Mouse (Mus musculus) E14TG2a.4 (cell line): ENCODE measurements around the gene Igsf8.

ENCODE experiments used
- H3K27me3 ChIP-seq: 2 replicates; pipeline ENCODE4 v1.6.1; 2014; ENCODE audit warnings: low read length, control low read depth; ENCODE audit not compliant: insufficient read depth
- H3K36me3 ChIP-seq: 2 replicates; pipeline ENCODE4 v1.6.1; 2014; ENCODE audit warnings: low read length, control low read depth; ENCODE audit not compliant: insufficient read depth
- H3K4me1 ChIP-seq: replicated peaks from 2 replicates; pipeline ENCODE4 v1.6.1; 2014; ENCODE audit warnings: low read depth, low read length, control low read depth
- H3K4me3 ChIP-seq: replicated peaks from 2 replicates; pipeline ENCODE4 v1.5.1; 2014; ENCODE audit warnings: mild to moderate bottlenecking, low read length
- H3K9me3 ChIP-seq: 2 replicates; pipeline ENCODE4 v1.6.1; 2014; ENCODE audit warnings: low read length, control low read depth
- CTCF ChIP-seq: conservative IDR thresholded peaks from 2 replicates; pipeline ENCODE4 v1.5.1; 2014; ENCODE audit warnings: low read length
- NANOG ChIP-seq: IDR thresholded peaks from 2 replicates; pipeline ENCODE4 v1.6.1; 2014; ENCODE audit warnings: borderline replicate concordance, low read length, mixed read lengths
- POU5F1 ChIP-seq: IDR thresholded peaks from 2 replicates; pipeline ENCODE4 v1.6.1; 2014; ENCODE audit warnings: low read length, borderline replicate concordance

The Igsf8 gene

GRCm38 (mm10) chr1:172337411-172338185 is 76.2 kb downstream of the Igsf8 start:
- H3K4me3 ChIP-seq, result no peak overlapping the region
- H3K27me3 ChIP-seq, result peaks cover 87% of the 10 kb centered on the region
- peaks cover 14% of the 10 kb centered on the region for H3K4me1 ChIP-seq
- H3K36me3 ChIP-seq, result no peaks in the 10 kb centered on the region
- TF ChIP-seq POU5F1 (no peak), CTCF (no peak), NANOG (no peak; the same call in 1 of the 2 replicates)
- peaks cover 8% of the 10 kb centered on the region for H3K9me3 ChIP-seq

- Histone ChIP-seq H3K36me3 (no peaks in the 10 kb centered on the region), H3K4me3 (peak within 1 kb of the TSS; percentile 77), H3K27me3 (peaks cover 81% of the 10 kb centered on the region), H3K4me1 (peaks cover 20% of the 10 kb centered on the region), H3K9me3 (peaks cover 3% of the 10 kb centered on the region; the same call in 1 of the 2 replicates)
- TF ChIP-seq CTCF, result no peak
- no peak for TF ChIP-seq POU5F1
- TF ChIP-seq NANOG, result no peak
These were observed 79.4 kb downstream of the Igsf8 start, which contains the start of gene Kcnj10 for GRCm38 (mm10) chr1:172340729-172341321. TSS of gene Kcnj10 (plus strand) at chr1:172341210.

- H3K4me1 ChIP-seq, result peaks cover 20% of the 10 kb centered on the region
- no peaks in the 10 kb centered on the region for H3K36me3 ChIP-seq
- H3K27me3 ChIP-seq, result peaks cover 81% of the 10 kb centered on the region
- TF ChIP-seq NANOG, result no peak
- no peak for TF ChIP-seq CTCF
- TF ChIP-seq POU5F1, result no peak
- H3K4me3 ChIP-seq, result peak overlapping the region; percentile 77
- peaks cover 3% of the 10 kb centered on the region; the same call in 1 of the 2 replicates for H3K9me3 ChIP-seq
These were observed 79.9 kb downstream of the Igsf8 start for GRCm38 (mm10) chr1:172341386-172341785.

GRCm38 (mm10) chr1:172342729-172343128 is 81.3 kb downstream of the Igsf8 start:
- peaks cover 3% of the 10 kb centered on the region; the same call in 1 of the 2 replicates for H3K9me3 ChIP-seq
- no peak for TF ChIP-seq CTCF
- no peak for TF ChIP-seq NANOG
- no peak for TF ChIP-seq POU5F1
- H3K4me1 ChIP-seq, result peaks cover 19% of the 10 kb centered on the region
- no peak overlapping the region for H3K4me3 ChIP-seq
- H3K36me3 ChIP-seq, result no peaks in the 10 kb centered on the region
- peaks cover 79% of the 10 kb centered on the region for H3K27me3 ChIP-seq

GRCm38 (mm10) chr1:172343914-172344313 is 82.5 kb downstream of the Igsf8 start:
- no peaks in the 10 kb centered on the region for H3K36me3 ChIP-seq
- H3K27me3 ChIP-seq, result peaks cover 79% of the 10 kb centered on the region
- no peak overlapping the region for H3K4me3 ChIP-seq
- no peak for TF ChIP-seq CTCF
- TF ChIP-seq POU5F1, result no peak
- TF ChIP-seq NANOG, result no peak
- H3K4me1 ChIP-seq, result peaks cover 15% of the 10 kb centered on the region
- peaks cover 3% of the 10 kb centered on the region; the same call in 1 of the 2 replicates for H3K9me3 ChIP-seq

GRCm38 (mm10) chr1:172344820-172345219 is 83.4 kb downstream of the Igsf8 start:
- Histone ChIP-seq H3K9me3 (no peaks in the 10 kb centered on the region), H3K27me3 (peaks cover 79% of the 10 kb centered on the region), H3K4me3 (no peak overlapping the region), H3K36me3 (no peaks in the 10 kb centered on the region), H3K4me1 (peaks cover 22% of the 10 kb centered on the region)
- TF ChIP-seq POU5F1, result no peak
- no peak for TF ChIP-seq NANOG
- TF ChIP-seq CTCF, result no peak

- no peak for TF ChIP-seq POU5F1
- no peak for TF ChIP-seq CTCF
- TF ChIP-seq NANOG, result no peak
- Histone ChIP-seq H3K4me1 (peaks cover 32% of the 10 kb centered on the region), H3K27me3 (peaks cover 80% of the 10 kb centered on the region), H3K4me3 (no peak overlapping the region), H3K9me3 (no peaks in the 10 kb centered on the region), H3K36me3 (no peaks in the 10 kb centered on the region)
These were observed 85.3 kb downstream of the Igsf8 start for GRCm38 (mm10) chr1:172346707-172347106.

GRCm38 (mm10) chr1:172347382-172347781 is 85.9 kb downstream of the Igsf8 start:
- H3K4me3 ChIP-seq, result no peak overlapping the region
- peaks cover 79% of the 10 kb centered on the region for H3K27me3 ChIP-seq
- TF ChIP-seq POU5F1 (no peak), NANOG (no peak), CTCF (no peak)
- H3K36me3 ChIP-seq, result no peaks in the 10 kb centered on the region
- H3K9me3 ChIP-seq, result no peaks in the 10 kb centered on the region
- H3K4me1 ChIP-seq, result peaks cover 35% of the 10 kb centered on the region
